Mouse (Mus musculus) cortical plate, adult 2 months (tissue): ENCODE data around the gene Abcb11. TPM values are rescaled to one million over a fixed set of nuclear protein-coding genes. Genes with fewer than 3 reads are reported as not detected.
"Not testable (repeated sequence)": the region's sequence is repeated elsewhere in the genome, so short reads cannot be mapped to it uniquely, and the experiment has no call there.

Experiments
- H3K27ac ChIP-seq: fragments of 200-500 bp; 2 replicates; pipeline ENCODE4 v1.5.1; 2012; ENCODE audit warnings: low read length, control low read depth, inconsistent platforms; ENCODE audit not compliant: insufficient read depth
- H3K4me1 ChIP-seq: fragments of 200-500 bp; 2 replicates; pipeline ENCODE4 v1.6.1; 2011; ENCODE audit warnings: low read length; ENCODE audit not compliant: control insufficient read depth, insufficient read depth
- H3K4me3 ChIP-seq: fragments of 200-500 bp; 2 replicates; pipeline ENCODE4 v1.5.1; 2011; ENCODE audit warnings: mild to moderate bottlenecking, low read length, control low read depth; ENCODE audit not compliant: insufficient read depth
- CTCF ChIP-seq: fragments of 200-500 bp; IDR thresholded peaks from 2 replicates; pipeline ENCODE4 v1.5.1; 2011; ENCODE audit warnings: mild to moderate bottlenecking, control low read depth, low read length; ENCODE audit not compliant: insufficient read depth; ENCODE audit errors: extremely low read depth
- POLR2A ChIP-seq: fragments of 200-500 bp; IDR thresholded peaks from 2 replicates; pipeline ENCODE4 v1.6.1; 2011; ENCODE audit warnings: mild to moderate bottlenecking, low read length, control low read depth; ENCODE audit not compliant: insufficient read depth; ENCODE audit errors: extremely low read depth
- polyA plus RNA-seq: library from polyadenylated mRNA; depleted of rRNA; stranded (reverse); fragments of >200 nt; gene quantifications from 2 replicates; pipeline ENCODE4 v1.2.3, GENCODE M21; 2012

Gene Abcb11
- polyA plus RNA-seq, 1 experiment, result not detected

DNA sequence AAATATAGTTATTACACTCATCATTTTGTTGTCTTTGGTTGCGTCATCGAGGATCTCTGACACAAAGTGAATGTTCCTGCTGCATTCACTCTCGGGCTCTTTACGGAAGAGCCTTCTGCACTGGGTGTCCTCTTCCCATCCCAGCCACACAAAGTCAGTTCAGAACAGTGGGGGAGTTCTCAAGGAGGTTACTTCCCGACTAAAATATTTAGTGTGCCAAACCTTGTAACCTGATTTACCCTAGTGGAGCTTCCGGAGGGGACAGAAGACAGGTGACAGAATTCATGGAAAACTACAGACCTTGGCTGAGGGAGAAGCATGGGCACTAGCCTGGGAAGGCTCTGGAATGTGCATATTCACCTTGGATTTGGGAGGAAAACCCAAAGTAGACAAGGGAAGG lies 910 bp downstream of the Abcb11 start:
- Histone ChIP-seq H3K27ac (no peak overlapping the region), H3K4me3 (no peak overlapping the region), H3K4me1 (no peaks in the 10 kb centered on the region)
- TF ChIP-seq CTCF (no peak), POLR2A (no peak)

DNA sequence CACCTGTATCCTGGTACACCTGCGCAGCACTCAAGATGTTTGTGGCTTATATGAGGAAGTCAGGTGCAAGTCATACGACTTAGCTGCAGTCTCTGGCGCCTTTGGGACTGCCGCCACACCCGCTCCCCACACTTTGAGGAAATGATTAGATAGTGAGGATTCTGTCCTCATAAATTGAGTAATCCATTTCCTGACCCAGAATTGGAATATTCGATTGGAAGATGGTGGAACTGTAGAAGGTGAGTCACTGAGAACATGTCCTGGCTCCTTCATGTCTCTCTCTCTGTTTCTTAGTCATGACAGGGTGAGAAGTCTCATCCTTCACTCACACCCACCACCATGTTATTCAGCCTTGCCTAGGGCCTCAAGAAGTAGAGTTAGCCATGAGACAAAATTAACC lies 10.9 kb downstream of the Abcb11 start:
- H3K4me3 ChIP-seq, H3K4me1 ChIP-seq: not testable (repeated sequence)

DNA sequence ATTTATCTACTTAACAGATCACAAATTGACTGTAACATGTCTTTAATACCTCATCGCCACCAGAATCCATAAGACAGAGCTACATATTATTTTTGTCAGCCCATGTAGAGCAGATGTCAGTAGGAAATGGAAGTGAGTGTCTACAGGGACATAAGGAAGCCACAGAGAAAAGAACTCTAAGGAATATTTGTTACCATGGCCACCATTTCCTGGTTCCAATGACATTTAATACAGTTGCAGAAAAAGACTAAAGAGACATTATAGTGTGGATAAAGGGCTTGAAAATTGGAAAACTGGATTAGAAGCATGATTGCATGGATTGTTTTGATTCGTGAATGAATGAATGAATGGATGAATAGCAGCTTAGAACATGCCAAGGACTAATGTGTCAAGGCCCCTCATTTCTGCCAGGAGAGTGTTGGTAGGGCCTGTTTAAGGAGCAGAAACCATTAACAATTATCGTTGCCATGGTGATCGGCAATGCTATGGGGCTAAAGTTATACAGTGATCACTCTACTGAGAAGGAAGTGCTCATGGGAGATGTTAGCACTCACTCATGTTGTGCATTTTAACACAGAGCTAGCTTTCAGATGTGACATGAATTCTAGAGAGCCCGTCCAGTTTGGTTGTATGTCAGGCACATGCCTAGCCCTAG lies 13.8 kb downstream of the Abcb11 start:
- no peak overlapping the region for H3K4me3 ChIP-seq
- TF ChIP-seq POLR2A (no peak), CTCF (no peak)
- H3K4me1 ChIP-seq, result no peaks in the 10 kb centered on the region
- H3K27ac ChIP-seq, result no peak overlapping the region

More for the DNA sequence above, 10.9 kb downstream of the Abcb11 start:
- not testable (repeated sequence) for H3K27ac ChIP-seq

DNA sequence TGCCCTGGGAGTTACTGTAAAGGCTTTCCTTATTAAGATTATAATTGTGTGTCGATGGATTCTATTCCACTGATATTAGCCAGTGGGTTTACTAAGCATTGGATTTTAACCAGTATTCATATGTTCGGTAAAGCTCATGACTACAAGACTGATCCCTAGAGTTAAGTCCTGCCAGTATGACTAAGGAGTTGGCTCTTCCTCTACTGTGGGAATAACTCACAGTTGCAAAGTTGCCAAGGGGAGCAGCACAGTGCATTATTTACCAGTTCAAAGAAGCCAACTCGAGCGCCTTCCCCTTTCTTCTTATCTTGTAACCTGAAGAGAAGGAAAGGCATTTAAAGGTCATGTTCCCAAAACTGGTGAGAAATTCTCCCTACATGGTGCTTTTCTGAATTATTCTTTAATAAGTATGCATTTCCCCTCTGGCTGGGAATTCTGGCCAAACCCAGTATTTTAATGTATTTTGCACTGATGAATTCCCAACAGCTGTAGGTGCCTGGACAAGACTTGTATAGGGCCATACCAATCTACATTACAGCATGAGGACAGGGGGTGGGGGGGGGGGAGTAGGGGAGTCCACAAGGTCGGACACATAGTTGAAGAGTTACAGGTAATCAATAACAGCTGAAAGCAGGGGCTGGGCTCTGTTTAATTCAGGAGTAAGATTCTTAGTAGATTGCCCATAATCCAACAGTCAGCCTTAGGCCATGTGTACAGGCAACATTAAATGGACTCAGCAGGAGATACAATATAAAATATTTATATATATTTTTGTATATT lies 17.3 kb downstream of the Abcb11 start:
- Histone ChIP-seq H3K4me1 (no peaks in the 10 kb centered on the region), H3K4me3 (no peak overlapping the region), H3K27ac (no peak overlapping the region)
- TF ChIP-seq CTCF (no peak), POLR2A (no peak)

DNA sequence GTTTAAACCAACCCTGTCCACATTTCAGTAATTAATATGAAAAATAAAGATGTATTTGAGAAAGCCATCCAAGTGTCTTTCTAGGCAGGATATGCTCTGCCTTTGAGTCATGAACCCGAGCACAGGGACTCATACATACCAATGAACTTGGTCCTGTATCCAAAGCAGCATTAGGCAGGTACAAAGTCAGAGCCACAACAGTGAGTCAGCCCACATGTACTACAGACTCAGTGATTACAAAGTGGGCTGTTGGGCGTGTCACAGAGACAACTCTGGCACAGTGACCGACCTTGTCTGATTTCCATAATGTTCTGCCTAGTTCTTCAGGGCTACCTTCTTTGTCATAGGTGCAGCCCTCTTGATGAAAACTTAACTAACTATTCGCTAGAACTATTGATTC lies 19.4 kb downstream of the Abcb11 start:
- TF ChIP-seq CTCF (no peak), POLR2A (no peak)

DNA sequence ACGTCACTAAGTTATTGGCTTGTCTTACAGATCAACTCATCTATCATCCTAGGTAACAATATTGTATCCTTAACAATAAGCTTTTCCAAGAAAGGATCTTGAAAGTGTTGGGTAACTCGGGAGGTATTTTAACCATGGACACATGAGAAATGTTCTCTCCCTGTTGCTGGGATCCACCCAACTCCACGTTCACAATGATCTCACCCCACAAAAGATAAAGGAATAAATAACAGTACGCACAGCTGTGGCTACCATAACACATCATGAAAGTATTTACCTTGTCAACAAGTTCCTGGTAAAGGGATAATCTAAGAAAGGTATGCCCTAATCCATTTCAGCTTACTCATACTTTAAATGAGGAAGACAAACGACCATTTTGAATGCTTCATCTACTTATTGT lies 21.0 kb downstream of the Abcb11 start:
- TF ChIP-seq CTCF, result no peak
- Histone ChIP-seq H3K27ac (no peak overlapping the region), H3K4me3 (no peak overlapping the region), H3K4me1 (no peaks in the 10 kb centered on the region)

More for the DNA sequence above, 19.4 kb downstream of the Abcb11 start:
- no peak overlapping the region for H3K4me3 ChIP-seq
- H3K4me1 ChIP-seq, result no peaks in the 10 kb centered on the region
- H3K27ac ChIP-seq, result no peak overlapping the region

DNA sequence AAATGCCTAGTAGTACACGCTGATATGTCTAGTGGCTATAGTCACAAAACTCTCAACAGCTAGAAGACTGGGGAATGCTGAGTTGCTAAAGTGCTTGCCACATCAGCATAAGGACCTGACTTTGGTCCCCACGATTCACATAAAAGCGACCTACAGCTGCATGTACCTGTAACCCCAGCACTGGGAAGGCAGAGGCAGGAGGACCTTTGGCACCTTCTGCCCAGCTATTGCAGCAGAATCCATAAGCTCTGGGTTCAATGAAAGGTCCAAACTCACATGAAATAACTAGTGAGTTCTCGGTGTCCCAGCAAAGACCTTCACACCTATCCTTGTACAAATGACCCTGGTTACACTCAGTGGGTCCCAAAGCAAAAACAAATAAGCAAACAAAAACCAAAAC lies 31.1 kb downstream of the Abcb11 start:
- TF ChIP-seq POLR2A (no peak), CTCF (no peak)
- H3K27ac ChIP-seq, result no peak overlapping the region
- H3K4me1 ChIP-seq, result no peaks in the 10 kb centered on the region

DNA sequence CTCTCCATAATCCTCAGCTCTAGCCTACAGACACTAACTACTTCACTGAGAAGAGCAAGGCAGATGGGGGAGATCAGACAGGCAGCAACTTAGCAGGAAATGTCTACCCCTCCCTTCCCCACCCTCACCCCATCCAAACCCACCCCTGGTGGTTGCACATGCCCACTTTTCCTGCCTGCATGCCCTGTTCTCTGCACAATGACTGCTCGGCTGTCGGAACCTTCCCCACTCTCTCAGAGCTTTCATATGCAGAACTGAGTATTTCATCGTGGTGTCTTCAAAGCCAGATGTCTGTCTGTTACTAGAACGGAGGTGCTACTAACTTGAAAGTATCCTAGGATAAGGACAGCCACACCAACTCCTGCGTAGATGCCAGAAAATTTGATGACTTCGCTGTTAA lies 34.3 kb downstream of the Abcb11 start:
- H3K4me1 ChIP-seq, result no peaks in the 10 kb centered on the region
- no peak overlapping the region for H3K27ac ChIP-seq
- H3K4me3 ChIP-seq, result no peak overlapping the region
- TF ChIP-seq CTCF (no peak), POLR2A (no peak)

More for the DNA sequence above, 31.1 kb downstream of the Abcb11 start:
- H3K4me3 ChIP-seq, result no peak overlapping the region

DNA sequence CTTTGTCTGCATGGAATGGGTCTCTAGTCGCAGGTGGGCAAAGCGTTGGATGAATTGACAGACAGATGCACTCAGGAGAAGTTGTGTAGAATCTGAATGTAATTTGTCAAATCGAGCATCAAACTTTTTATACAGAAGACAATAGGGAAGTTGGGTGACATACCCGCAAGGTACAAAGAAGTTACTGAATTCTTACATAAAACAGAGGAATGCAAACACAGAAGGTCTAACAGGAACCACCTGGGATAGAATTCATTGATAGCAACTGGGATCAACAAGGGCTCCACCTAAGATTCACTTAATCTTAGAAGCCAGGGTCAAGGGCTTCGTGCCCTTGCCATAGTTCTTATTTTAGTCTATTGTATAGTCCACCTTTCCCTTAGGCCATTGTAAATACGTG lies 41.8 kb downstream of the Abcb11 start:
- H3K27ac ChIP-seq, H3K4me3 ChIP-seq, H3K4me1 ChIP-seq: not testable (repeated sequence)

DNA sequence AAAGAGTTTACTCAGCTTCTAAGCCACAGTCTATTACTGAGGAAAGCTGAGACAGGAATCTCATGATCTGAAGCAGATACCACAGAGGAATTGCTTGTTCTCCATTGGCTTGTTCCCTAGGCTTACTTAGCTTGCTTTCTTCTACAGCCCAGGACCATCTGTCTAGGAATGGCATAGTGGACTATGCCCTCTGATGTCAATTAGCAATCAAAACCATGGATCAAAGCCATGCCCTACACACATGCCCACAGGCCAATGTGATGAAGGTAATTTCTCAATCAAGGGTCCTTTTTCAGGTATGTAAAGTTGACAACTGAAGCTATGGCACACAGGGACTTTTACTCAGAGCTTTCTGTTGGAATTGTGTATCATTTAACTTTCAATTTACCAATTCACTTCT lies 47.9 kb downstream of the Abcb11 start:
- no peaks in the 10 kb centered on the region for H3K4me1 ChIP-seq
- H3K27ac ChIP-seq, result no peak overlapping the region
- no peak for TF ChIP-seq CTCF
- TF ChIP-seq POLR2A, result no peak
- H3K4me3 ChIP-seq, result no peak overlapping the region
